Mouse (Mus musculus): ENCODE data around the gene Tead2. TPM values are rescaled to one million over a fixed set of nuclear protein-coding genes. Genes with fewer than 3 reads are reported as not detected.
A peak's percentile ranks its signal among the peaks of the same experiment; 100 is the strongest.

The Tead2 gene
- polyA plus RNA-seq, 1 experiment from 2014 or later: 148 TPM

- Histone ChIP-seq H3K4me3 (replicated peaks) (no peak overlapping the region), H3K9ac (no peak overlapping the region), H3K27me3 (peaks cover 3% of the 10 kb centered on the region; the same call in 1 of the 2 replicates), H3K36me3 (no peaks in the 10 kb centered on the region), H3K9me3 (replicated peaks) (no peaks in the 10 kb centered on the region), H3K4me1 (peaks cover 6% of the 10 kb centered on the region; the same call in 1 of the 2 replicates), H3K4me2 (replicated peaks) (no peak overlapping the region), H3K27ac (replicated peaks) (no peak overlapping the region)
- 31% methylated on average over 7 of the region's 7 CpGs for WGBS
- peak; percentile 39; the same call in 1 of the 2 replicates for ATAC-seq (ENCODE audit: insufficient number of reproducible peaks, low FRiP score, low TSS enrichment, low read depth)
Measured at GRCm38 (mm10) chr7:45263006-45263607, 47.6 kb downstream of the Tead2 start.

GRCm38 (mm10) chr7:45264348-45264747 is 48.8 kb downstream of the Tead2 start:
- WGBS: 82% methylated on average over 3 of the region's 3 CpGs

GRCm38 (mm10) chr7:45265518-45265917 is 50.0 kb downstream of the Tead2 start:
- 71% methylated on average over 1 of the region's 1 CpGs for whole genome bisulfite sequencing
- no peak overlapping the region for H3K27ac ChIP-seq (replicated peaks)
- no peaks in the 10 kb centered on the region for H3K36me3 ChIP-seq
- H3K27me3 ChIP-seq: peaks cover 4% of the 10 kb centered on the region; the same call in 1 of the 2 replicates
- H3K9me3 ChIP-seq (replicated peaks): no peaks in the 10 kb centered on the region
- H3K9ac ChIP-seq: no peak overlapping the region
- no peak overlapping the region for H3K4me3 ChIP-seq (replicated peaks)
- ATAC-seq (ENCODE audit: insufficient number of reproducible peaks, low FRiP score, low TSS enrichment, low read depth): no peak
- no peak overlapping the region for H3K4me2 ChIP-seq (replicated peaks)
- H3K4me1 ChIP-seq: peaks cover 6% of the 10 kb centered on the region; the same call in 1 of the 2 replicates

More at GRCm38 (mm10) chr7:45264348-45264747, 48.8 kb downstream of the Tead2 start:
- H3K36me3 ChIP-seq: no peaks in the 10 kb centered on the region
- H3K4me1 ChIP-seq: peaks cover 6% of the 10 kb centered on the region; the same call in 1 of the 2 replicates
- no peak for ATAC-seq (ENCODE audit: insufficient number of reproducible peaks, low FRiP score, low TSS enrichment, low read depth)
- no peaks in the 10 kb centered on the region for H3K9me3 ChIP-seq (replicated peaks)
- H3K27ac ChIP-seq (replicated peaks): no peak overlapping the region
- peaks cover 4% of the 10 kb centered on the region; the same call in 1 of the 2 replicates for H3K27me3 ChIP-seq
- H3K9ac ChIP-seq: no peak overlapping the region
- H3K4me3 ChIP-seq (replicated peaks): no peak overlapping the region
- H3K4me2 ChIP-seq (replicated peaks): no peak overlapping the region

GRCm38 (mm10) chr7:45272786-45273412 is 57.3 kb downstream of the Tead2 start:
- Histone ChIP-seq H3K9ac (no peak overlapping the region), H3K36me3 (no peaks in the 10 kb centered on the region), H3K9me3 (replicated peaks) (no peaks in the 10 kb centered on the region), H3K4me1 (peaks cover 3% of the 10 kb centered on the region; the same call in 1 of the 2 replicates), H3K27me3 (peaks cover 11% of the 10 kb centered on the region; the same call in 1 of the 2 replicates), H3K27ac (replicated peaks) (no peak overlapping the region), H3K4me2 (replicated peaks) (no peak overlapping the region), H3K4me3 (replicated peaks) (no peak overlapping the region)
- no peak for ATAC-seq (ENCODE audit: insufficient number of reproducible peaks, low FRiP score, low TSS enrichment, low read depth)
- 66% methylated on average over 10 of the region's 10 CpGs for WGBS

- Histone ChIP-seq H3K4me3 (replicated peaks) (no peak overlapping the region), H3K4me2 (replicated peaks) (no peak overlapping the region), H3K4me1 (peaks cover 3% of the 10 kb centered on the region; the same call in 1 of the 2 replicates), H3K9ac (no peak overlapping the region), H3K27ac (replicated peaks) (no peak overlapping the region), H3K27me3 (0 out of 2 replicates have a peak, but pooled peaks cover 8% of the 10 kb centered on the region), H3K36me3 (no peaks in the 10 kb centered on the region), H3K9me3 (replicated peaks) (no peaks in the 10 kb centered on the region)
- ATAC-seq (ENCODE audit: insufficient number of reproducible peaks, low FRiP score, low TSS enrichment, low read depth): no peak
- WGBS: 86% methylated on average over 8 of the region's 8 CpGs
Measured at GRCm38 (mm10) chr7:45273672-45274071, 58.1 kb downstream of the Tead2 start.

- WGBS: 6% methylated on average over 44 of the region's 44 CpGs
- no peaks in the 10 kb centered on the region for H3K9me3 ChIP-seq (replicated peaks)
- ATAC-seq (ENCODE audit: insufficient number of reproducible peaks, low FRiP score, low TSS enrichment, low read depth): no peak
- H3K9ac ChIP-seq: no peak within 1 kb of the TSS
- H3K4me3 ChIP-seq (replicated peaks): peak within 1 kb of the TSS; percentile 41
- no peak within 1 kb of the TSS for H3K27ac ChIP-seq (replicated peaks)
- H3K4me1 ChIP-seq: peaks cover 3% of the 10 kb centered on the region; the same call in 1 of the 2 replicates
- H3K4me2 ChIP-seq (replicated peaks): peak within 1 kb of the TSS; percentile 73
- no peaks in the 10 kb centered on the region for H3K36me3 ChIP-seq
- 0 out of 2 replicates have a peak, but pooled peaks cover 8% of the 10 kb centered on the region for H3K27me3 ChIP-seq
Measured at GRCm38 (mm10) chr7:45277136-45277760, 61.7 kb downstream of the Tead2 start, which contains the start of gene Slc6a21. Slc6a21 (plus strand) TSS chr7:45277513.

Small RNA genes lying within 50 kb of the gene (microRNA-seq; reads per million reads assigned to microRNA genes)
- not detected for gene Mir7055 (ENCODE audit: borderline number of aligned reads)

Other genes with a start within 250 kb of the Tead2 start
- 30.0 and 35.8 TPM in 2 replicates for gene Cpt1c, start 240.9 kb upstream of the Tead2 start, polyA plus RNA-seq (2015; fragmentation: Nextera tagmentation; extraction: Ambion mirVana)
- gene Prmt1, start 229.2 kb upstream of the Tead2 start, polyA plus RNA-seq (2015; fragmentation: Nextera tagmentation; extraction: Ambion mirVana): 455 and 479 TPM in 2 replicates
- gene Irf3, start 218.1 kb upstream of the Tead2 start, polyA plus RNA-seq (2015; fragmentation: Nextera tagmentation; extraction: Ambion mirVana): 109 and 110 TPM in 2 replicates
- 59.1 and 67.7 TPM in 2 replicates for gene Bcl2l12, start 217.0 kb upstream of the Tead2 start, polyA plus RNA-seq (2015; fragmentation: Nextera tagmentation; extraction: Ambion mirVana)
- gene Scaf1, start 199.4 kb upstream of the Tead2 start, polyA plus RNA-seq (2015; fragmentation: Nextera tagmentation; extraction: Ambion mirVana): 40.7 and 41.9 TPM in 2 replicates
- gene Rras, start 197.8 kb upstream of the Tead2 start, polyA plus RNA-seq (2015; fragmentation: Nextera tagmentation; extraction: Ambion mirVana): 41.3 and 47.6 TPM in 2 replicates
- gene Prr12, start 162.9 kb upstream of the Tead2 start, polyA plus RNA-seq (2015; fragmentation: Nextera tagmentation; extraction: Ambion mirVana): 11.9 and 12.1 TPM in 2 replicates
- 68.5 and 73.6 TPM in 2 replicates for gene Nosip, start 153.3 kb upstream of the Tead2 start, polyA plus RNA-seq (2015; fragmentation: Nextera tagmentation; extraction: Ambion mirVana)
- gene Prrg2, start 153.1 kb upstream of the Tead2 start, polyA plus RNA-seq (2015; fragmentation: Nextera tagmentation; extraction: Ambion mirVana): 26.0 and 26.9 TPM in 2 replicates
- 520 and 531 TPM in 2 replicates for gene Rcn3, start 123.5 kb upstream of the Tead2 start, polyA plus RNA-seq (2015; fragmentation: Nextera tagmentation; extraction: Ambion mirVana)
- gene Fcgrt, start 111.9 kb upstream of the Tead2 start, polyA plus RNA-seq (2015; fragmentation: Nextera tagmentation; extraction: Ambion mirVana): 126 and 135 TPM in 2 replicates
- 1,509 and 1,523 TPM in 2 replicates for gene Rps11, start 91.3 kb upstream of the Tead2 start, polyA plus RNA-seq (2015; fragmentation: Nextera tagmentation; extraction: Ambion mirVana)
- 1,369 and 1,440 TPM in 2 replicates for gene Rpl13a, start 87.0 kb upstream of the Tead2 start, polyA plus RNA-seq (2015; fragmentation: Nextera tagmentation; extraction: Ambion mirVana)
- 0.12 and 0.37 TPM in 2 replicates for gene Gm45713, start 79.5 kb upstream of the Tead2 start, polyA plus RNA-seq (2015; fragmentation: Nextera tagmentation; extraction: Ambion mirVana)
- gene Flt3l, start 79.3 kb upstream of the Tead2 start, polyA plus RNA-seq (2015; fragmentation: Nextera tagmentation; extraction: Ambion mirVana): 2.6 and 3.4 TPM in 2 replicates
- 81.2 and 87.5 TPM in 2 replicates for gene Pih1d1, start 61.5 kb upstream of the Tead2 start, polyA plus RNA-seq (2015; fragmentation: Nextera tagmentation; extraction: Ambion mirVana)
- gene Aldh16a1, start 61.2 kb upstream of the Tead2 start, polyA plus RNA-seq (2015; fragmentation: Nextera tagmentation; extraction: Ambion mirVana): 43.7 and 47.1 TPM in 2 replicates
- 0.33 and 0.39 TPM in 2 replicates for gene Slc17a7, start 51.8 kb upstream of the Tead2 start, polyA plus RNA-seq (2015; fragmentation: Nextera tagmentation; extraction: Ambion mirVana)
- gene Gfy, start 36.2 kb upstream of the Tead2 start, polyA plus RNA-seq (2015; fragmentation: Nextera tagmentation; extraction: Ambion mirVana): 5.5 and 13.4 TPM in 2 replicates
- gene Pth2, start 34.8 kb upstream of the Tead2 start, polyA plus RNA-seq (2015; fragmentation: Nextera tagmentation; extraction: Ambion mirVana): not detected in 2 replicates
- gene Ccdc155, start 10.9 kb upstream of the Tead2 start, polyA plus RNA-seq (2015; fragmentation: Nextera tagmentation; extraction: Ambion mirVana): 1.00 and 1.1 TPM in 2 replicates
- 30.7 and 38.5 TPM in 2 replicates for gene Dkkl1, start 3.6 kb upstream of the Tead2 start, polyA plus RNA-seq (2015; fragmentation: Nextera tagmentation; extraction: Ambion mirVana)
- gene Cd37, start 23.4 kb downstream of the Tead2 start, polyA plus RNA-seq (2015; fragmentation: Nextera tagmentation; extraction: Ambion mirVana): 4.8 and 4.9 TPM in 2 replicates
- gene Slc6a16, start 25.3 kb downstream of the Tead2 start, polyA plus RNA-seq (2015; fragmentation: Nextera tagmentation; extraction: Ambion mirVana): 0.13 and 0.27 TPM in 2 replicates
- gene Slc6a21, start 61.8 kb downstream of the Tead2 start, polyA plus RNA-seq (2015; fragmentation: Nextera tagmentation; extraction: Ambion mirVana): not detected in 2 replicates
- 21.9 and 23.9 TPM in 2 replicates for gene Trpm4, start 118.0 kb downstream of the Tead2 start, polyA plus RNA-seq (2015; fragmentation: Nextera tagmentation; extraction: Ambion mirVana)
- gene Hrc, start 119.5 kb downstream of the Tead2 start, polyA plus RNA-seq (2015; fragmentation: Nextera tagmentation; extraction: Ambion mirVana): 8.7 and 10.6 TPM in 2 replicates
- 8.5 and 10.1 TPM in 2 replicates for gene Ppfia3, start 151.3 kb downstream of the Tead2 start, polyA plus RNA-seq (2015; fragmentation: Nextera tagmentation; extraction: Ambion mirVana)
- 3.8 and 4.0 TPM in 2 replicates for gene Lin7b, start 154.8 kb downstream of the Tead2 start, polyA plus RNA-seq (2015; fragmentation: Nextera tagmentation; extraction: Ambion mirVana)
- 212 and 214 TPM in 2 replicates for gene Snrnp70, start 180.0 kb downstream of the Tead2 start, polyA plus RNA-seq (2015; fragmentation: Nextera tagmentation; extraction: Ambion mirVana)
- 0.22 and 0.36 TPM in 2 replicates for gene Kcna7, start 189.9 kb downstream of the Tead2 start, polyA plus RNA-seq (2015; fragmentation: Nextera tagmentation; extraction: Ambion mirVana)
- 3.7 and 4.9 TPM in 2 replicates for gene Ntf5, start 197.9 kb downstream of the Tead2 start, polyA plus RNA-seq (2015; fragmentation: Nextera tagmentation; extraction: Ambion mirVana)
- gene Lhb, start 205.1 kb downstream of the Tead2 start, polyA plus RNA-seq (2015; fragmentation: Nextera tagmentation; extraction: Ambion mirVana): 2.0 and 4.8 TPM in 2 replicates
- gene Gys1, start 219.1 kb downstream of the Tead2 start, polyA plus RNA-seq (2015; fragmentation: Nextera tagmentation; extraction: Ambion mirVana): 40.6 and 42.0 TPM in 2 replicates
- 146 and 159 TPM in 2 replicates for gene Ruvbl2, start 222.3 kb downstream of the Tead2 start, polyA plus RNA-seq (2015; fragmentation: Nextera tagmentation; extraction: Ambion mirVana)
- gene Ftl1, start 244.1 kb downstream of the Tead2 start, polyA plus RNA-seq (2015; fragmentation: Nextera tagmentation; extraction: Ambion mirVana): 4,629 and 4,755 TPM in 2 replicates

Measured in embryonic facial prominence, embryonic 15.5 days (tissue).